Mouse (Mus musculus): ENCODE data around the gene 1700013G24Rik.

1700013G24Rik gene

DNA sequence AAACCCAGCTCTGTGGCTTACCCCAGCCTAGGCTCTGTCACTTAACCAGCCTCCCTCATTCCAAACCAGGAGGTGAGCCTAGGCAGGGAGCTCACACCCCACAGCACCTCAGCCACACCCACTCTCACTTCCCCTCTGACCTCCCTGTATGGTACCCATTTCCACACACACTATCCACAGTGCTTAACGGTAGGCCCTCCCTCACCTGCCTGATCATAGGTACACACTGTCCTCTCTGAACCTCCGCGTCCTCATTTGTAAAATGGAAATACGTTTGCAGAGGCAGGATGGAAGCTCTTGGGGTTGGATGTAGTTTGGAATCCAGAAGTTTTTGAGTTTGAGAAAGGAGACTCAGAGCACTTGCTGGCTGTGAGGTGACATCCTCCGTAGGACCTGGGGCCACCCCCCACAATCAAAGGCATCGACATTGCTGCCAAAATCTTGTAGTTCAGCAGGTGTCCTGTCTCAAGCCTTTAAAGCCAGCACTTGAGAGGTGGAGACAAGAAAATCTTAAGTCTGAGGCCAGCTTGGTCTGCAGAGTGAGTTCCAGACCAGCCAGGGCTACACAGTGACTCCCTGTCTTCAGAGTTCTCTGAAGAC is 42.5 kb downstream of the 1700013G24Rik start:
- no peak for DNase-seq (ENCODE audit: low spot score)

DNA sequence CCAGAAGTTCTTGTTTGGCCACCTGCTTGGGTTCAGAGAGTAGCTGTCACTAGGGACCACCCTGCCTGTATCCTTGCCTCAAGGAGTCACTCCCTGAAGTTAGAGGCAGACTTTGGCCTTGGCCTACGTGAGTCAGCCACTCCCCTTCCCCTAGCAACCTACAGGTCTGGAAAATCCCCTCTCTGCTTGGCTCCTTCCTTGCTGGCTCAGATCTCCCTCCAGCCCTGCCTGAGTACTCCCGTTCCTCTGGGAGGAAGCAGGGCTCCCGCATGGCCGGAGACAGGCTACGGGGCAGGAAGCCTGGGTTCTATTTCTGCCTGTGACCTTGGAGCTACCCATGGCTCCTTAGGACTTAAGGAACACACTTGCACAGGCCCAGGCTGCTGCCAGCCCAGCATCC is 44.3 kb downstream of the 1700013G24Rik start:
- DNase-seq (ENCODE audit: low spot score), result peak; percentile 61

DNA sequence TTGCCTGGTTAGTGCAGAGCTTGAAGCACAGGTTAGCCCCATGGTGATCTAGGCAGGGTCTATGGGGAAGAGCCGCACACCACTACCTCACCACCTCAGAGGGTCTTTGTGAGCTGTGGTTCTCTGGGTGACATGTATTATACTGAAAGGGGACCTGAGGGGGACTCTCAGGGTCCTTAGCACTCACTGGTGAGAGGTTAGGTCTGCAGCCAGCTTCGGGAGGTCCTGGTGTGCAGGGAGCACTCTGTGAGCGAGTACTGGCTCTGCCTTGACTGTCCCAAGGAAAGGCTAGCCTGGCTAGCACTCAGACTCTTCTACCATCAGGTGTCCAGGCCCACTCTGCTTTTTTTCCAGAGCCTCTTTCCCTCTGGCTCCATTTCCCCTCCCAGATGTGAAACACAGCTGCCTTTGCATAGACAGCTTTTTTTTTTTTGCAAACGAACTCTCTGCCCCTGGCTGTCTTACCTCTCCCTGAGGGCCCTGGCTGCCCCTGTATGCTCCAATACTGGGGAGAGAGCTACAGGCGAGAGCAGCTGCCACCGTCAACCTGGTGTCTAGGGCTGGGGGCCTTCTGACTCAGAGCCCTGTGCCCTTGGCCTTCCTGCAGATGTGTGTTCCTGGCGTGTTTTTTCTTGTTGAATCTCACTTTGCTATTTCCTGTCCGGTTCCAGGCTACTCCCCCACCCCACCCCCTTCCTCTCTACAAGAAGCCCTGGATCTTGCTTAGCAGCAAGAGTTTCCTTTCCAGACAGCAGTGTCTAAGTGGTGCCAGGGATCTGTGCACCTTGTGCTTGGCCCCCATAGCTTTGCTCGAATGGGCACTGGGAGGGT is 45.0 kb downstream of the 1700013G24Rik start:
- peak; percentile 70 for DNase-seq (ENCODE audit: low spot score)

DNA sequence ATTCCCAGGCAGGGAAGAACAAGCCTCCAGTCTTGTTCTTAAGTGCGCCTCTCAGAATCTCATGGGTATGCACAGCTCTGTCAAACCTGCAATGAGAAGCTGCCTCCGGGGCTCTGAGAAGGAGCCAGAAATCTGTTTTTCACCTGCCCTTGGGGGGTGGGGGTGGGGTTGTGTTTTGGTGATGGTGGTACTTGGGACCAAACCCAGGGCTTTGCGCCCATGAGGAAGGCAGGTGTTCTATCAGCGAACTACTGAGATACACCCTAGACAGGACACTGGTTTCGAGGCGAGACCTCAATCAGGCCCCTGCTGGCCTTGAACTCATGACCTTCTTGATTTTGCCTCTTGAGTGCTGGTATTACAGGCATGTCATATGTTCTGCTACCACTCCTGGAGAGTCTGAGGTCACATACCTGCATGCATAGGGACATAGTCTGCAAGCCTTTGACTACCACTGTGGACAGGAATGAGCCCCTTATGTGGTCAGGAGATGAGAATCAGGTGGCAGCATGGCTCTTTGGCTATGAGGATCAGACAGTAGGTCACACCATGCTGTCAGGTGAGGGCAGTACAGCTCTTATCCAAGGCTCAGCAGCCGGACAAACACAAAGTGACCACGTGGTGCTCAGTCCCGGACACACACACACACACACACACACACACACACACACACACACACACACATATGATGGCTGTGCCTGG is 45.9 kb downstream of the 1700013G24Rik start:
- DNase-seq (ENCODE audit: low spot score), result no peak

DNA sequence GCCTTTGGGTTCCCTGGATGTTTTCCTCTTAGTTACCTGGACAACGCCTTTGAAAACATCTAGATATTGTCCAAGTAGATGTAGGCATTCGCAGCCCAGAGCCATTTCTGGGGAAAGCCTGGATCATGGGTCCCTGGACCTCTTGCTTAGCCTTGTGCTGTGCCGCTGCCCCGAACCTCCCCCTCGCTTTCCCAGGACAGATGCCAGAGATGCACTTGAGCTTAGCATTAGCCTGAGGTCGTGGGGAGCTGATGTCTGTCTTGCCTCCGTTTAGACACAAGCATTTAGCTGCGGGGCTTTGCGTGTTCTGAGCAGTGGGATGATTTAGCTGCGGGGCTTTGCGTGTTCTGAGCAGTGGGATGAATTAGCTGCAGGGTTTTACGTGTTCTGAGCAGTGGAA is 47.1 kb downstream of the 1700013G24Rik start:
- DNase-seq (ENCODE audit: low spot score), result peak; percentile 17

DNA sequence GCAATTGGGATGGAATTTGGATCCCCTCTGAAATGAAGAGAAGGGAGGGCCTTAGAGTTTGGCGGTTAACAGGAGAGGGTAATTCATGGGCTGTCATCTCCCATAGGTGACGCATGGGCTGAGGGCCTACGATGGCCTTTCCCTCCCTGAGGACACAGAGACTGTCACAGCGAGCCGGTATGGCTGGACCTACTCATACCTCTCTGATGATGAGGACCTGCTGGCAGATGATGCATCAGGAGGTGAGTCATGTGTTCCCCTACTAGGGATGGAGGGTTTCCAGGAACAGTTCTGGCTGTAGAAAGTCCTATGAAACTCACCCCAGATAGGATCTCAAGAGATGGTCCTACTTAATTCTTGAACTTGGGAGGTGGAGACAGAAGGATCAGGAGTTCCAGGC is 47.9 kb downstream of the 1700013G24Rik start:
- no peak for DNase-seq (ENCODE audit: low spot score)

DNA sequence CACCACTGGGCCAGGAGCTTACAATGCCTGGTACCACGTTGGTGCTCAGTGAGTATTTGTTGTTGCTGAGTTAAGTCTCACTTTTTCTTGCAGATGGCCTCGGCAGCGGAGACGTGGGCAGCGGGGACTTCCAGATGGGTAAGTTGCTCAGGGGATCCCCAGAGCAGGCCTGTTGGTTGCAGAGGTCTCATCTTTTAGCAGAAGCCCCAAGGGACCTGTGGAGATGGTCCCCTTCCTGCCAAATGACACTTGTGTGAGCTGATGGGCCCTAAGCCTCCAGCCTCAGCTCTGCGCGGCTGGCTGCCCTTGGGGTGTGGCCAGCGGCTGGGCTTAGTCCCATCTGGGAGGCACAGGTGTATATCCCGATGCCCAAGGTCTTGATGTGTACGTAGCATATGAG is 49.1 kb downstream of the 1700013G24Rik start:
- no peak for DNase-seq (ENCODE audit: low spot score)

DNA sequence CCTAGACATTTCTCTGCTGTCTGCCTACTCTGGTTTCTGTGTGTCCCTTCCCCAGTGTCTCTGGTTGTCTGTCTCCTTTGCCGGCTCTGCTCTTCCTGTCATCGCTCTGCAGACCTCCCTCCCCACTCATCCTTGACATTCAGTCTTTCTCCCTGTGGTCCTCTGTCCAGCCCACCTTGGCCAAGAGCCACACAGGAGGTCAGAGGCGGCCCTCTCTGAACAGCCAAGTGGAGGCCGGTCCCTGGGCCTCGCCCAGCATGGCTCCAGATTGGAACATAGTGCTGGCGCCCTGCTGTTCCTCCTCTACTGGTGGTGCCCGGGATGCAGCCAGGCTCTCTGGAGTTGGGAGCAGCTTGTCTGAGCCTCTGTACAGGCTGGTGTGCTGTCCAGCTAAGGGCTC is 49.7 kb downstream of the 1700013G24Rik start:
- DNase-seq (ENCODE audit: low spot score), result no peak

DNA sequence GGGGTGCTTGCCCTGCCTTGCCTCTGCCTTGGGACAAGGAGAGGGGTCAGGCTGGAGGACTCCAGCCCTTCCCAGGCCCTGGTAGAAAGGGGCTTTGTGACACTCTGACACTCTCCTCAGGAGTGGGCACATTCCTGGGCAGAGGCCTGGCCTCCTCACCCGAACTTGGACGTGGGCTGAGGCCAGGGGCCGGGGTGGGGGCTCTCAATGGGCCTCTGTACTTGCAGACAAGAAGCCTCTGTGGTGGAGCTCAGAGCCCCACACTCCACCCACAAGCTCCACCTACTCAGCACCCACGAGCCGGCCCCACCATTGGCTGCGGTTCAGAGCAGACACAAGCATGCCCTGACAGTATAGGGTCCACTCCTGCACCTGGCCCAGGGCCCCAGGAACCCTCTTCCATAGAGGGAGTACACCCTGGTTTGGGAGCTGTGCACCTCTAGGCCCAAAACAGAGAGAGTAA is 50.5 kb downstream of the 1700013G24Rik start:
- no peak for DNase-seq (ENCODE audit: low spot score)

Data from yolk sac, embryonic 10.5 days (tissue).